Mouse (Mus musculus) liver (tissue): ENCODE data around the gene Rsf1.

ENCODE experiments used
- DNase-seq: peaks from one replicate; pipeline ENCODE4 v3.0.0-alpha.2; 2020; ENCODE audit warnings: mixed read lengths

Rsf1 gene

GRCm38 (mm10) chr7:97579067-97579975 lies at the start of gene Rsf1, which contains the start of gene Aamdc:
Gene Rsf1 (plus strand): TSS chr7:97579889.
Gene Aamdc (minus strand): TSS chr7:97579497.
- peak; percentile 98 for DNase-seq

GRCm38 (mm10) chr7:97535531-97535930 lies 44.2 kb upstream of the Rsf1 start:
- no peak for DNase-seq

GRCm38 (mm10) chr7:97536571-97536970 lies 43.1 kb upstream of the Rsf1 start:
- no peak for DNase-seq

- no peak for DNase-seq
Measured at GRCm38 (mm10) chr7:97546462-97546861, 33.2 kb upstream of the Rsf1 start.

- no peak for DNase-seq
Measured at GRCm38 (mm10) chr7:97549301-97549700, 30.4 kb upstream of the Rsf1 start.

GRCm38 (mm10) chr7:97550673-97551072 lies 29.0 kb upstream of the Rsf1 start:
- no peak for DNase-seq

GRCm38 (mm10) chr7:97563576-97563975 lies 16.1 kb upstream of the Rsf1 start:
- no peak for DNase-seq

GRCm38 (mm10) chr7:97569372-97569771 lies 10.3 kb upstream of the Rsf1 start:
- DNase-seq, result no peak

- DNase-seq, result peak; percentile 22
Measured at GRCm38 (mm10) chr7:97570389-97570788, 9.3 kb upstream of the Rsf1 start.

- DNase-seq, result peak; percentile 33
Measured at GRCm38 (mm10) chr7:97578361-97579066, 1.2 kb upstream of the Rsf1 start.

- peak; percentile 62 for DNase-seq
Measured at GRCm38 (mm10) chr7:97579976-97580842, 520 bp downstream of the Rsf1 start.

GRCm38 (mm10) chr7:97580843-97581214 lies 1.1 kb downstream of the Rsf1 start:
- peak; percentile 87 for DNase-seq

- no peak for DNase-seq
Measured at GRCm38 (mm10) chr7:97588506-97588905, 8.8 kb downstream of the Rsf1 start.

GRCm38 (mm10) chr7:97590488-97590887 lies 10.8 kb downstream of the Rsf1 start:
- DNase-seq, result peak; percentile 44

GRCm38 (mm10) chr7:97591336-97591735 lies 11.6 kb downstream of the Rsf1 start:
- DNase-seq, result peak; percentile 13

GRCm38 (mm10) chr7:97592396-97592795 lies 12.7 kb downstream of the Rsf1 start:
- no peak for DNase-seq

GRCm38 (mm10) chr7:97593535-97593934 lies 13.8 kb downstream of the Rsf1 start:
- no peak for DNase-seq

- DNase-seq, result no peak
Measured at GRCm38 (mm10) chr7:97598548-97598947, 18.9 kb downstream of the Rsf1 start.

GRCm38 (mm10) chr7:97621346-97621745 lies 41.7 kb downstream of the Rsf1 start:
- DNase-seq, result no peak

- DNase-seq, result no peak
Measured at GRCm38 (mm10) chr7:97622676-97623075, 43.0 kb downstream of the Rsf1 start.

- DNase-seq, result no peak
Measured at GRCm38 (mm10) chr7:97623402-97623801, 43.7 kb downstream of the Rsf1 start.

- DNase-seq, result no peak
Measured at GRCm38 (mm10) chr7:97629351-97629750, 49.7 kb downstream of the Rsf1 start.

GRCm38 (mm10) chr7:97631290-97631689 lies 51.6 kb downstream of the Rsf1 start:
- DNase-seq, result no peak
